Mouse (Mus musculus): ENCODE data around the gene Ercc6.

Gene Ercc6

GRCm38 (mm10) chr14:32520400-32520926, 7.1 kb downstream of the Ercc6 start:
- no peak for DNase-seq

GRCm38 (mm10) chr14:32522336-32522735, 9.0 kb downstream of the Ercc6 start:
- no peak for DNase-seq

GRCm38 (mm10) chr14:32524071-32524470, 10.8 kb downstream of the Ercc6 start:
- no peak for DNase-seq

- DNase-seq, result no peak
Measured at GRCm38 (mm10) chr14:32525996-32526705, 12.8 kb downstream of the Ercc6 start.

- no peak for DNase-seq
Measured at GRCm38 (mm10) chr14:32527211-32527610, 13.9 kb downstream of the Ercc6 start.

GRCm38 (mm10) chr14:32529036-32529435, 15.7 kb downstream of the Ercc6 start:
- no peak for DNase-seq

- DNase-seq, result no peak
Measured at GRCm38 (mm10) chr14:32530896-32531295, 17.6 kb downstream of the Ercc6 start.

- DNase-seq, result no peak
Measured at GRCm38 (mm10) chr14:32531371-32531770, 18.1 kb downstream of the Ercc6 start.

GRCm38 (mm10) chr14:32532381-32533147, 19.2 kb downstream of the Ercc6 start:
- no peak for DNase-seq

GRCm38 (mm10) chr14:32533148-32533520, 19.8 kb downstream of the Ercc6 start:
- no peak for DNase-seq

- no peak for DNase-seq
Measured at GRCm38 (mm10) chr14:32533656-32534055, 20.3 kb downstream of the Ercc6 start.

GRCm38 (mm10) chr14:32534137-32534536, 20.8 kb downstream of the Ercc6 start:
- DNase-seq, result no peak

- no peak for DNase-seq
Measured at GRCm38 (mm10) chr14:32536763-32537162, 23.4 kb downstream of the Ercc6 start.

GRCm38 (mm10) chr14:32538115-32538514, 24.8 kb downstream of the Ercc6 start:
- no peak for DNase-seq

- DNase-seq, result no peak
Measured at GRCm38 (mm10) chr14:32543075-32543474, 29.8 kb downstream of the Ercc6 start.

GRCm38 (mm10) chr14:32546676-32547075, 33.4 kb downstream of the Ercc6 start:
- DNase-seq, result no peak

GRCm38 (mm10) chr14:32551854-32552253, 38.5 kb downstream of the Ercc6 start:
- DNase-seq, result no peak

GRCm38 (mm10) chr14:32553198-32553903, 40.0 kb downstream of the Ercc6 start:
- DNase-seq, result no peak

- no peak for DNase-seq
Measured at GRCm38 (mm10) chr14:32554860-32555526, 41.7 kb downstream of the Ercc6 start.

- no peak for DNase-seq
Measured at GRCm38 (mm10) chr14:32561428-32561827, 48.1 kb downstream of the Ercc6 start.

- DNase-seq, result no peak
Measured at GRCm38 (mm10) chr14:32563661-32564060, 50.3 kb downstream of the Ercc6 start.

GRCm38 (mm10) chr14:32572519-32572918, 59.2 kb downstream of the Ercc6 start:
- DNase-seq, result no peak

- no peak for DNase-seq
Measured at GRCm38 (mm10) chr14:32578420-32578819, 65.1 kb downstream of the Ercc6 start.
